Mouse (Mus musculus) embryonic facial prominence, embryonic 13.5 days (tissue): ENCODE measurements around the gene Gstt2. TPM values are rescaled to one million over a fixed set of nuclear protein-coding genes. Genes with fewer than 3 reads are reported as not detected.
A peak's percentile ranks its signal among the peaks of the same experiment; 100 is the strongest.

Source experiments
- ATAC-seq: fragments of 200-750 bp; cut with Nextera tagmentation; 2 replicates; pipeline ENCODE4 v1.8.0; 2017; ENCODE audit warnings: low read depth; ENCODE audit not compliant: insufficient number of reproducible peaks, insufficient read depth, low FRiP score, low TSS enrichment
- H3K27ac ChIP-seq: fragments of 300-500 bp; sonication (generic); 2 replicates; pipeline ENCODE4 v1.5.1; 2015; ENCODE audit warnings: moderate library complexity, mild to moderate bottlenecking, inconsistent platforms
- H3K27me3 ChIP-seq: fragments of 300-500 bp; sonication (generic); 2 replicates; pipeline ENCODE4 v1.6.1; 2015; ENCODE audit warnings: mild to moderate bottlenecking, inconsistent platforms
- H3K36me3 ChIP-seq: fragments of 300-500 bp; sonication (generic); 2 replicates; pipeline ENCODE4 v1.6.1; 2015; ENCODE audit warnings: mild to moderate bottlenecking, inconsistent platforms
- H3K4me1 ChIP-seq: fragments of 300-500 bp; sonication (generic); 2 replicates; pipeline ENCODE4 v1.6.1; 2015; ENCODE audit warnings: inconsistent platforms
- H3K4me2 ChIP-seq: fragments of 300-500 bp; sonication (generic); 2 replicates; pipeline ENCODE4 v1.6.1; 2015; ENCODE audit warnings: moderate library complexity, mild to moderate bottlenecking, inconsistent platforms
- H3K4me3 ChIP-seq: fragments of 300-500 bp; sonication (generic); 2 replicates; pipeline ENCODE4 v1.5.1; 2015; ENCODE audit warnings: mild to moderate bottlenecking, inconsistent platforms
- H3K9ac ChIP-seq: fragments of 300-500 bp; sonication (generic); 2 replicates; pipeline ENCODE4 v1.6.1; 2015; ENCODE audit warnings: mild to moderate bottlenecking, inconsistent platforms
- H3K9me3 ChIP-seq: fragments of 300-500 bp; sonication (generic); 2 replicates; pipeline ENCODE4 v1.6.1; 2016; ENCODE audit warnings: inconsistent platforms
- WGBS: fragments of 180-500 bp; shearing (Covaris S2); methylation state at CpG from one replicate; pipeline ENCODE4 v1.1.7; 2015; ENCODE audit warnings: mixed read lengths; 5-methylcytosine and 5-hydroxymethylcytosine counted together
- polyA plus RNA-seq: library from polyadenylated mRNA; unstranded; fragments of >200 nt; fragmentation: Nextera tagmentation; extraction: Ambion mirVana; gene quantifications from 2 replicates; pipeline ENCODE4 v1.2.1, GENCODE M21; 2015

Gstt2 gene
- polyA plus RNA-seq, 1 experiment from 2014 or later = 5.9 TPM

DNA sequence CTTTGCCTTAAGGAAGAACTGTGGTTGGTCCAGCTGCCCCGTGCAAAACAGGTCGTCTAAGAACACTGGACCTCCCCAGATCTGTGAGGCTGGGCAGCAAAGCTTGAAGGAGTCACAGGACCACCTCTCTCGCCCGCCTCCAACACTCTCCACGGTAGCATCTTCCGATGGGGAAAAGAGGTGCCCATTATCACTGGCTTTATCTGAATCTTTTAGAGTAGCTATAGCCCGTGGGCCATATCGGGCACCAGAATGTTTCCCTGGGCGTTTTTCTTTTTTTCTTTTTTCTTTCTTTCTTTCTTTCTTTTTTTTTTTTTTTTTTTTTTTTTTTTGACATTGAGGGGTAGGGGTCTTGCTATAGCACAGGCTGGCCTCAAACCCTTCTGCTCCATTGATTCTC is 2.5 kb downstream of the Gstt2 start:
- no peaks in the 10 kb centered on the region for H3K9me3 ChIP-seq
- H3K4me1 ChIP-seq = peaks cover 49% of the 10 kb centered on the region
- no peak for ATAC-seq
- H3K9ac ChIP-seq = peak overlapping the region; percentile 65
- no peak overlapping the region for H3K27ac ChIP-seq
- peak overlapping the region; percentile 44 for H3K4me3 ChIP-seq
- H3K27me3 ChIP-seq = peaks cover 19% of the 10 kb centered on the region; the same call in 1 of the 2 replicates
- no peaks in the 10 kb centered on the region for H3K36me3 ChIP-seq
- H3K4me2 ChIP-seq = peak overlapping the region; percentile 75
- 8% methylated on average over 9 of the region's 9 CpGs for WGBS

DNA sequence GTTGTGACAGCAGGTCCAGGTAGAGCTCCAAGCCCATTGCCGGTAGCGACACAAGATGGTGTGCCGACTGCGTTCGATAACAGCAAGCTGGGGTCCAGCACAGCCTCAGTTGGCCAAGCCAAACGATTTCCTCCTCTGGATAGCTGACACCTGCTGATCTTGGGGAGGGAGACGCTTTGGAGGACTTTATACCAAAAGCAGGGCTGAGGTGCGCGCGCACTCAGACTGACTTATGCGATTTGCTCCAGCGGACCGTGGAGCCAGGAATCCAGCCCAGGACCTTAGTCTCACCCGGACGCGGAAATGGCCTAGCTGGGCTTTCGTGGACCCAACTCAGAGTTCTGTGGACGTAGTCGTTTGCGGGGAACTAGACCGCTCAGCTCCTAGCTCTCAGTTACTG is 3.0 kb downstream of the Gstt2 start:
- ATAC-seq = no peak
- Histone ChIP-seq H3K4me2 (peak overlapping the region; percentile 75), H3K4me1 (peaks cover 49% of the 10 kb centered on the region), H3K9me3 (no peaks in the 10 kb centered on the region), H3K27me3 (peaks cover 19% of the 10 kb centered on the region; the same call in 1 of the 2 replicates), H3K27ac (no peak overlapping the region), H3K36me3 (no peaks in the 10 kb centered on the region), H3K4me3 (peak overlapping the region; percentile 44), H3K9ac (peak overlapping the region; percentile 65)
- 1% methylated on average over 21 of the region's 21 CpGs for WGBS

DNA sequence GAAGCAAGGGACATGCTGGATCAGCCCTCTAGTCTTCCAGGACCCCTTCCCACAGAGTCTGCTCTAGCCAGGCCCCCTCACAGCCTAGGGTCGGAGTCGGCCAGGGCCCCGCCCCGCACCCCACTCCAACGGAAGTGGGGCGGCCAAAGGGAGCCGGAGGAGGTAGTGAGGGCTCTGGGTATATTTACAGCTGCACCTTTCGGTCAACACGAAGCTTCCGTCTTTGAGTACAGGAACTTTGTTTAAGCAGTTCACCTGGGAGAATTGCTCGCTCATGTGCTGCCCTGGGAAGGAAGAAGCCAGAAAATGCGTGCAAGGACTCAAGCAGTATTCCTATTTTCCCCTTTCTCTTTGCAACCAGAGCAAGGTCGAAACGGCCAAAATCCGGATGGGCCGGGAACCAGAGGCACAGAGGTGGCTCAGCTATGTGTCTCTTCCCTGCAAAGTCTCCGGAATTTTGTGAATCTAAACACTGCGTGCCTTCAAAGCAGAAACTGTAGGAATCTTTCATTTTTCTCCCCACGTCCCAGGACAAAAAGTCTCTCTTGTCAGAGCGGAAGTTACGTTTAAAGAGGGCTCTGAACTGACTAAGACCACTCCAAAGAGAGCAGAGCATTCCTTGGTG is 3.7 kb downstream of the Gstt2 start:
- no peak overlapping the region for H3K27ac ChIP-seq
- 12% methylated on average over 21 of the region's 21 CpGs for WGBS
- peaks cover 48% of the 10 kb centered on the region for H3K4me1 ChIP-seq

DNA sequence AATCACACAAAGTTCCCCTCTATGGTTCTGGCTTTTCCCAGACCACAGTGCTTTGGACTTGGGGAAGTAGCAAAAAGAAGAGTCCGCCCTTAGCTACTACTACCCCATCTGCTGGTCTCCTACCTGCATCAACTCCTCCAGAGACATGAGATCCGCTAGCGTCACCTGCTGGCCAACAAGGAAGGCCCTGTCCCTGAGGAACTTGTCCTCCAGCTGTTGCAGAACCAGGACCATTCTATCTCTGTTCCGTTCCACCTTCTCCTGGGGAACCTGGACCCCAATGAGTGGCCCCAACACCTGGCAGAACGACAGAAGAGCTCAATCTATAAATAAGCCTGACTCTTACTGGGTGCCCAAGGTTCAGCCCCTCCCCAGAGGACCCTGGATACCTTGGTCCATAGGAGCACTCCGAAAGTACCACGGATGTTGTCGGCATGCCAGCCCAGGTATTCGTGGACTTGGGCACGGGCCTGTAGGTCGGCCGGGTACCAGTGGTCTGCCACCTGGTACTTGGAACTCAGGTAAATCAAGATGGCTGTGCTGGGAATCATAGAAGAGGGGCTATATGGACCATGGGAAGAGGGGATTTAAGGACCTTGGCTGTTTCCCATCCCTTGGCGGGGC is 4.8 kb downstream of the Gstt2 start:
- WGBS = 67% methylated on average over 13 of the region's 13 CpGs
- Histone ChIP-seq H3K27ac (no peak overlapping the region), H3K4me1 (peaks cover 43% of the 10 kb centered on the region), H3K9ac (no peak overlapping the region), H3K4me3 (no peak overlapping the region), H3K27me3 (peaks cover 19% of the 10 kb centered on the region; the same call in 1 of the 2 replicates), H3K4me2 (no peak overlapping the region), H3K36me3 (no peaks in the 10 kb centered on the region), H3K9me3 (no peaks in the 10 kb centered on the region)
- ATAC-seq = no peak

More for the DNA sequence above, 3.7 kb downstream of the Gstt2 start:
- peak overlapping the region; percentile 44 for H3K4me3 ChIP-seq
- H3K27me3 ChIP-seq = peaks cover 19% of the 10 kb centered on the region; the same call in 1 of the 2 replicates
- no peaks in the 10 kb centered on the region for H3K9me3 ChIP-seq
- no peak for ATAC-seq
- H3K36me3 ChIP-seq = no peaks in the 10 kb centered on the region
- H3K9ac ChIP-seq = peak overlapping the region; percentile 65
- peak overlapping the region; percentile 75 for H3K4me2 ChIP-seq

DNA sequence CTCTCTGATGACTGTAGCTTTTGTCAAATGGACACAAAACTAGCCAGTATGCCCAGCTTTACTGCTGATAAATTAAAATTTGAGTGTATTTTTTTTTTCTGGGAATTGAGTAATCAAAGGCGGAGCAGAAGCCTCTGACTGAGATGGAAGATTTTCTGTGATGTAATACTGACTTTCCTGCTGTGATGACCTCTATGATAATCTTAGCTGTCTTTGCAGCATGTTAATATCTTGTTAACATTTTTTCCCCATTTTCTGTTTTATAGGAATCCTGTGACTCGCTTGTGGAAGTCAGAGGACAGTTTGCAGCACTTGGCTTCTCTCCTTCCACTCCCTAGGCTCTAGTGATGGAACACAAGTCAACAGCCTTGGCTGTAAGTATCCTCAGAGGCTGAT is 7.0 kb downstream of the Gstt2 start:
- H3K27me3 ChIP-seq = peaks cover 19% of the 10 kb centered on the region; the same call in 1 of the 2 replicates
- H3K4me2 ChIP-seq = no peak overlapping the region
- no peak overlapping the region for H3K4me3 ChIP-seq
- WGBS = 69% methylated on average over 2 of the region's 2 CpGs
- no peaks in the 10 kb centered on the region for H3K9me3 ChIP-seq
- H3K36me3 ChIP-seq = no peaks in the 10 kb centered on the region
- H3K9ac ChIP-seq = no peak overlapping the region
- peaks cover 27% of the 10 kb centered on the region for H3K4me1 ChIP-seq
- ATAC-seq = no peak
- H3K27ac ChIP-seq = no peak overlapping the region

DNA sequence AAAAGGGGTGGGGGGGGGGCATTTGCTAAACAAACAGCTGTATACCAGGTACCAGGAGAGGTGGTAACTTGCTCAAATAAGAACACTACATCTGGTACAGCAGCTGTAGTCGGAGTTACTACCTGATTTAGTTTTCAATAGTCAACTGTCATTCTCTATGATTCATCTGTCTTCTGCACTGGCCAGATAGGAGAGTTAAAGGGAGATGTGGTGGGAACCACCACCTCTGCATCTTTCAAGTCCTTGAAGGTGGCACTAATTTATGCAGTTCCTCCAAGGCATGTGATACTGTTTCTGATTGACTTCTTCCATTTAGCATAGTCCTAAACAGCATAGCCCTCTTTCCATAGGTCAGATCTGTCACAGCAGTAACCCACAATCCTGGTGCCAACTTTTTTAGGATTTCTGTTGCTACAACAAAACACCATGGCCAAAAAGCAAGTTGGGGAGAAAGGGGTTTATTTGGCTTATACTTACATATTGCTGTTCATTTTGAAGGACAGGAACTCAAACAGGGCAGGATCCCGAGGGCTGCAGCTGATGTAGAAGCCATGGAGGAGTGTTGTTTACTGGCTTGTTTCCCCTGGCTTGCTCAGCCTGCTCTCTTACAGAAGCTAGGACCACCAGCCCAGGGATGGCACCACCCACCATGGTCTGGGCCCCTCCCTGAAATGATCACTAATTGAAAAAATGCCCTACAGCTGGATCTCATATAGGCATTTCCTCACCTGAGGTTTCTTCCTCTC is 7.5 kb downstream of the Gstt2 start:
- Histone ChIP-seq H3K27ac (no peak overlapping the region), H3K4me2 (no peak overlapping the region), H3K36me3 (no peaks in the 10 kb centered on the region), H3K27me3 (peaks cover 19% of the 10 kb centered on the region; the same call in 1 of the 2 replicates), H3K4me1 (peaks cover 21% of the 10 kb centered on the region), H3K4me3 (no peak overlapping the region), H3K9me3 (no peaks in the 10 kb centered on the region), H3K9ac (no peak overlapping the region)
- WGBS = 78% methylated on average over 2 of the region's 2 CpGs
- ATAC-seq = no peak

DNA sequence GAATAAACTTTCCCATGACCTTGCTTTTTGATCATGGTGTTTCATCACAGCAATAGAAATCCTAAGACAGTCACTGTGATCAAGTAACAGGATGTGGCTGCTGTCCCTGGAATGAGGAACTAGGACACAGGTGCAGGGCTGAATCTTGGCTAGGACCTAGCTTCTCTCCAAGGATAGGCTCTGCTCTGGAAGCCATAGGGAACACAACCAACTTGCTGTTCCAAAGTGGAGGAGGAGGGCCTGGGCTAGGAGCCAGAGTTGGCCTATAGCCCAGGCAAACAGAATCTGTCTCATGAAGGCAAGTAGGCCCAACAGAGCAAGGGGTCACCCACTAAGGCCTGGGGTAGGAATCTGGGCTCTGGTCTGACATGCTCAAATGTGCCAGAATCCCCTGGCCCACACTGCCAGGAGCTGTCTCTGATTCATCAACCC is 8.7 kb downstream of the Gstt2 start:
- Histone ChIP-seq H3K4me1 (peaks cover 9% of the 10 kb centered on the region), H3K36me3 (no peaks in the 10 kb centered on the region), H3K4me3 (no peak overlapping the region), H3K4me2 (no peak overlapping the region), H3K9me3 (no peaks in the 10 kb centered on the region), H3K9ac (no peak overlapping the region), H3K27ac (no peak overlapping the region), H3K27me3 (peaks cover 7% of the 10 kb centered on the region; the same call in 1 of the 2 replicates)
- no peak for ATAC-seq

DNA sequence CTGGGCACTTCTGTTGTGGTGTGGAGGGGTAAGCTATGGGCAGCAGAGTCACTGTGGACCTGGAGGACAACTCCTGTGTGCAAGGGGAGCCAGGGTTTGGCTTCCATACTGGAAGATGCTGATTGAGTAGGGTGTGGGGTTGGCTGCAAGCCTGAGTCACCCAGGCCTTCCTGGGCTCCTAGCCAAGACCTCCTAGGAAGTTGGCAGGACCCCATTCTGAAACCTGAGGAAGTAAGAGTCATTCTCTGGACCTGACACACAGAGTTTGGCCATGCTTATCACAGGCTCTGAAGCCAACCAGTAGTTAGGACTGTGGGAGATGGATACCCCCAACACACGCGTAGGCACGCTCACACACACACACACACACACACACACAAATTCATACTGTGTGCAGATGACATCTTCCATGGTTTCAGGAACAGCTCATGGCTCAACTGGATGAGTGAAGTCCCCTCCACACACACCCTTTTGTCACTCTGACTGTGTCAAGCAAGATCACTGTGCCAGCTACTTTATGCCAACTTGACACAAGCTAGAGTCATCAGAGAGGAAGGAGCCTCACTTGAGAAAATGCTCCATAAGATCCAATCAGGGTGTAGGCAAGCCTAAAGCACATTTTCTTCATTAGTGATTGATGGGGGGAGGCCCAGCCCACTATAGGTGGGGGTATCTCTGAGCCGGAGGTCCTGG is 9.4 kb downstream of the Gstt2 start:
- no peak overlapping the region for H3K27ac ChIP-seq
- H3K4me3 ChIP-seq = no peak overlapping the region
- ATAC-seq = no peak
- H3K9ac ChIP-seq = no peak overlapping the region
- 0 out of 2 replicates have a peak, but pooled peaks cover 3% of the 10 kb centered on the region for H3K27me3 ChIP-seq
- no peak overlapping the region for H3K4me2 ChIP-seq
- peaks cover 6% of the 10 kb centered on the region; the same call in 1 of the 2 replicates for H3K4me1 ChIP-seq
- no peaks in the 10 kb centered on the region for H3K36me3 ChIP-seq
- WGBS = 85% methylated on average over 4 of the region's 4 CpGs
- no peaks in the 10 kb centered on the region for H3K9me3 ChIP-seq

DNA sequence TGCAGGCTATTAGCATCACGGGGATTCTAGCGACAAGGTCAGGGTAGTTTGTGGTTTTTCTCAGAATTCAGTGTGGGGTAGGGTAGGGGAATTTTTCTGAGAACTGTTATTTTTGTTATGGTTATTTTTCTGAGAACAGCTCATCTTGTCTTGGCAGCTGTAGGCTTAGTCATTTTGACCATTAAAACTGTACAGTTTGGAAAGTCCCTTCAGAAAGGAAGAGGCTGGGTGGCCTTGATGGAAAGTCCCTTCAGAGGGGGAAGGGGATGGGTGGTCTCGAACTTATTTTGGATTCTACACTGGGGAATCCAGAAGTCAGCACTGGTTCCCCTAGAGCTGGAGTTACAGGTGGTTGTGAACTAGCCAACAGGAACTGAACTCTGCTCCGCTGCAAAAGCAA is 12.7 kb downstream of the Gstt2 start:
- no peak for ATAC-seq
- 84% methylated on average over 4 of the region's 4 CpGs for WGBS
- Histone ChIP-seq H3K36me3 (no peaks in the 10 kb centered on the region), H3K9ac (no peak overlapping the region), H3K4me1 (peaks cover 6% of the 10 kb centered on the region; the same call in 1 of the 2 replicates), H3K4me2 (no peak overlapping the region), H3K27me3 (0 out of 2 replicates have a peak, but pooled peaks cover 4% of the 10 kb centered on the region), H3K9me3 (no peaks in the 10 kb centered on the region), H3K27ac (no peak overlapping the region), H3K4me3 (no peak overlapping the region)

DNA sequence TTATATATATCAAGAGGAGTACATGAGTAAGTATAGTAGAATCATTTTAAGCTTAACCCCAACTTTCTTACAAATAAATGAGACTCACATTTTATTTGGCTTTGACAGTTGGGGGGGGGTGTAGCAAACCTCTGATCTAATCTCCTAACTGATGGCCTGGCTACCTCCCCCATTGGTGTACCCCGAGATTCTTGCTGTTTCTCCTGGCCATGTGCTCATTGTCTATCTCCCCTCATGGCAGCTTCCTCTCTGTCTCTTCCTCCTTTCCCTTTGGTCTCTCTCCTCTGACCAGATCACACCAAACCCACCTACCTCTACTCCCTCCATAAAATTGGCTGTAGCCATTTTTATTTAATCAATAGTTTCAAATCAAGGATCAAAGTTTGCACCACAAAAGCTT is 13.4 kb downstream of the Gstt2 start:
- Histone ChIP-seq H3K9me3 (no peaks in the 10 kb centered on the region), H3K36me3 (no peaks in the 10 kb centered on the region), H3K4me2 (no peak overlapping the region), H3K4me1 (peaks cover 6% of the 10 kb centered on the region; the same call in 1 of the 2 replicates), H3K27me3 (0 out of 2 replicates have a peak, but pooled peaks cover 4% of the 10 kb centered on the region), H3K27ac (no peak overlapping the region), H3K9ac (no peak overlapping the region), H3K4me3 (no peak overlapping the region)
- WGBS = 86% methylated on average over 1 of the region's 1 CpGs
- ATAC-seq = no peak

DNA sequence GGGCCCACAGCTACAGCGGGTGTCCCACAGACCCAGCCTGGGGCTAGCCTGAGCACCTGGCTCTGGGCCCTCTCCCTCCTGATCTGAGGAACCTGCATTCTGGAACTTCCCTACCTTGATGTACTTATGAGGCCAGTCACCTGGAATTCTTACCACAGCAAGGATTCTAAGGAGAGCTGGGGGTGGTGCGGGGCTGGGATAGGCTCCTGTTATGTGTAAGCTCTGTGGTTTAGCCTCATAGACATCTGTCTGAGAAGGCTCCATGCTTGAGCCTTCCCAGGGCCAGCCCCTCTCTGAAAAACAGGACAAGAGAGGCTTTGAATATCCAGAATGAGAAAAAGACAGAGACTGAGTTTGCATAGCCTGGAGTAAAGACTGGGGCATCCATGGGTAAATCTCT is 14.8 kb downstream of the Gstt2 start, which contains the start of gene Gstt4:
TSS of gene Gstt4 (minus strand) at position 101 of the 400 bp plus-strand sequence.
- Histone ChIP-seq H3K27ac (no peak within 1 kb of the TSS), H3K9ac (no peak within 1 kb of the TSS), H3K4me1 (peaks cover 1% of the 10 kb centered on the region; the same call in 1 of the 2 replicates), H3K27me3 (0 out of 2 replicates have a peak, but pooled peaks cover 4% of the 10 kb centered on the region), H3K36me3 (no peaks in the 10 kb centered on the region), H3K4me3 (no peak within 1 kb of the TSS), H3K4me2 (no peak within 1 kb of the TSS), H3K9me3 (no peaks in the 10 kb centered on the region)
- 91% methylated on average over 2 of the region's 2 CpGs for WGBS
- ATAC-seq = no peak
